Mouse (Mus musculus): ENCODE measurements at regions not wholly inside any gene's neighbourhood (a gene's known extent, or its start where the extent isn't known, plus 50 kb on each side); places are given as distances from the start of the nearest gene placed in this dataset.

GRCm38 (mm10) chr16:5829071-5829470, 56.1 kb upstream of the Rbfox1 start:
- TF ChIP-seq POLR2A (IDR thresholded peaks at IDR 0.05; ENCODE audit: insufficient read depth, low read depth, low read length), result no peak
- no peak for TF ChIP-seq CTCF (IDR thresholded peaks at IDR 0.05; ENCODE audit: insufficient read depth, low read depth, low read length)
- Histone ChIP-seq H3K4me3 (ENCODE audit: insufficient read depth, low read depth, low read length) (no peak overlapping the region), H3K27ac (ENCODE audit: insufficient read depth, low read depth, low read length) (no peak overlapping the region), H3K4me1 (ENCODE audit: control insufficient read depth, insufficient read depth, low read length) (no peaks in the 10 kb centered on the region)
- 54% methylated on average over 9 of the region's 9 CpGs for WGBS

GRCm38 (mm10) chr16:5823316-5823715, 61.8 kb upstream of the Rbfox1 start:
- no peak overlapping the region for H3K27ac ChIP-seq (ENCODE audit: insufficient read depth, low read depth, low read length)
- WGBS, result 69% methylated on average over 1 of the region's 1 CpGs
- no peak for TF ChIP-seq POLR2A (IDR thresholded peaks at IDR 0.05; ENCODE audit: insufficient read depth, low read depth, low read length)
- no peak for TF ChIP-seq CTCF (IDR thresholded peaks at IDR 0.05; ENCODE audit: insufficient read depth, low read depth, low read length)
- H3K4me3 ChIP-seq (ENCODE audit: insufficient read depth, low read depth, low read length), result no peak overlapping the region
- no peaks in the 10 kb centered on the region for H3K4me1 ChIP-seq (ENCODE audit: control insufficient read depth, insufficient read depth, low read length)

- WGBS, result 51% methylated on average over 3 of the region's 3 CpGs
Measured at GRCm38 (mm10) chr16:5817166-5817565, 68.0 kb upstream of the Rbfox1 start.

GRCm38 (mm10) chr16:5812245-5812820, 72.8 kb upstream of the Rbfox1 start:
- Histone ChIP-seq H3K27ac (ENCODE audit: insufficient read depth, low read depth, low read length) (no peak overlapping the region), H3K4me1 (ENCODE audit: control insufficient read depth, insufficient read depth, low read length) (no peaks in the 10 kb centered on the region), H3K4me3 (ENCODE audit: insufficient read depth, low read depth, low read length) (no peak overlapping the region)
- TF ChIP-seq POLR2A (IDR thresholded peaks at IDR 0.05; ENCODE audit: insufficient read depth, low read depth, low read length), result no peak
- 74% methylated on average over 2 of the region's 2 CpGs for WGBS

More at GRCm38 (mm10) chr16:5817166-5817565, 68.0 kb upstream of the Rbfox1 start:
- TF ChIP-seq POLR2A (IDR thresholded peaks at IDR 0.05; ENCODE audit: insufficient read depth, low read depth, low read length) (no peak), CTCF (IDR thresholded peaks at IDR 0.05; ENCODE audit: insufficient read depth, low read depth, low read length) (no peak)
- H3K4me3 ChIP-seq (ENCODE audit: insufficient read depth, low read depth, low read length), result no peak overlapping the region
- H3K4me1 ChIP-seq (ENCODE audit: control insufficient read depth, insufficient read depth, low read length), result no peaks in the 10 kb centered on the region
- no peak overlapping the region for H3K27ac ChIP-seq (ENCODE audit: insufficient read depth, low read depth, low read length)

- Histone ChIP-seq H3K27ac (ENCODE audit: insufficient read depth, low read depth, low read length) (no peak overlapping the region), H3K4me3 (ENCODE audit: insufficient read depth, low read depth, low read length) (no peak overlapping the region), H3K4me1 (ENCODE audit: control insufficient read depth, insufficient read depth, low read length) (no peaks in the 10 kb centered on the region)
- 55% methylated on average over 2 of the region's 2 CpGs for WGBS
- TF ChIP-seq CTCF (IDR thresholded peaks at IDR 0.05; ENCODE audit: insufficient read depth, low read depth, low read length) (no peak), POLR2A (IDR thresholded peaks at IDR 0.05; ENCODE audit: insufficient read depth, low read depth, low read length) (no peak)
Measured at GRCm38 (mm10) chr16:5811654-5811992, 73.5 kb upstream of the Rbfox1 start.

- WGBS, result 62% methylated on average over 10 of the region's 10 CpGs
- H3K27ac ChIP-seq (ENCODE audit: insufficient read depth, low read depth, low read length), result no peak overlapping the region
- TF ChIP-seq CTCF (IDR thresholded peaks at IDR 0.05; ENCODE audit: insufficient read depth, low read depth, low read length) (no peak), POLR2A (IDR thresholded peaks at IDR 0.05; ENCODE audit: insufficient read depth, low read depth, low read length) (no peak)
Measured at GRCm38 (mm10) chr16:5810986-5811653, 74.0 kb upstream of the Rbfox1 start.

GRCm38 (mm10) chr16:5798188-5798587, 87.0 kb upstream of the Rbfox1 start:
- Histone ChIP-seq H3K4me1 (ENCODE audit: control insufficient read depth, insufficient read depth, low read length) (no peaks in the 10 kb centered on the region), H3K4me3 (ENCODE audit: insufficient read depth, low read depth, low read length) (no peak overlapping the region), H3K27ac (ENCODE audit: insufficient read depth, low read depth, low read length) (no peak overlapping the region)
- no peak for TF ChIP-seq POLR2A (IDR thresholded peaks at IDR 0.05; ENCODE audit: insufficient read depth, low read depth, low read length)
- no peak for TF ChIP-seq CTCF (IDR thresholded peaks at IDR 0.05; ENCODE audit: insufficient read depth, low read depth, low read length)
- WGBS, result 72% methylated on average over 7 of the region's 7 CpGs

More at GRCm38 (mm10) chr16:5810986-5811653, 74.0 kb upstream of the Rbfox1 start:
- no peaks in the 10 kb centered on the region for H3K4me1 ChIP-seq (ENCODE audit: control insufficient read depth, insufficient read depth, low read length)
- no peak overlapping the region for H3K4me3 ChIP-seq (ENCODE audit: insufficient read depth, low read depth, low read length)

- 53% methylated on average over 1 of the region's 1 CpGs for WGBS
- Histone ChIP-seq H3K4me1 (ENCODE audit: control insufficient read depth, insufficient read depth, low read length) (no peaks in the 10 kb centered on the region; the same call in 1 of the 2 replicates), H3K4me3 (ENCODE audit: insufficient read depth, low read depth, low read length) (no peak overlapping the region), H3K27ac (ENCODE audit: insufficient read depth, low read depth, low read length) (no peak overlapping the region)
- no peak for TF ChIP-seq CTCF (IDR thresholded peaks at IDR 0.05; ENCODE audit: insufficient read depth, low read depth, low read length)
- no peak for TF ChIP-seq POLR2A (IDR thresholded peaks at IDR 0.05; ENCODE audit: insufficient read depth, low read depth, low read length)
Measured at GRCm38 (mm10) chr16:5792216-5792615, 92.9 kb upstream of the Rbfox1 start.

GRCm38 (mm10) chr16:5790161-5790560, 95.0 kb upstream of the Rbfox1 start:
- no peak overlapping the region for H3K4me3 ChIP-seq (ENCODE audit: insufficient read depth, low read depth, low read length)
- no peaks in the 10 kb centered on the region; the same call in 1 of the 2 replicates for H3K4me1 ChIP-seq (ENCODE audit: control insufficient read depth, insufficient read depth, low read length)
- no peak overlapping the region for H3K27ac ChIP-seq (ENCODE audit: insufficient read depth, low read depth, low read length)
- WGBS, result 63% methylated on average over 3 of the region's 3 CpGs
- TF ChIP-seq CTCF (IDR thresholded peaks at IDR 0.05; ENCODE audit: insufficient read depth, low read depth, low read length), result no peak
- no peak for TF ChIP-seq POLR2A (IDR thresholded peaks at IDR 0.05; ENCODE audit: insufficient read depth, low read depth, low read length)
